Mouse (Mus musculus) forebrain, embryonic 16.5 days (tissue): ENCODE results near the gene Gm20671. TPM values are rescaled to one million over a fixed set of nuclear protein-coding genes. Genes with fewer than 3 reads are reported as not detected.
"Not testable (repeated sequence)": the region's sequence is repeated elsewhere in the genome, so short reads cannot be mapped to it uniquely, and the experiment has no call there.

Experiments
- ATAC-seq: fragments of 200-750 bp; cut with Nextera tagmentation; 2 replicates; pipeline ENCODE4 v1.8.0; 2017; ENCODE audit warnings: mild to moderate bottlenecking, moderate library complexity
- H3K27ac ChIP-seq: fragments of 300-500 bp; sonication (generic); 2 replicates; pipeline ENCODE4 v1.5.1; 2014; ENCODE audit warnings: low read length, control low read depth
- H3K27me3 ChIP-seq: fragments of 300-500 bp; sonication (generic); replicated peaks from 2 replicates; pipeline ENCODE4 v1.6.1; 2014; ENCODE audit warnings: low read length; ENCODE audit not compliant: control insufficient read depth, insufficient read depth
- H3K36me3 ChIP-seq: fragments of 300-500 bp; sonication (generic); 2 replicates; pipeline ENCODE4 v1.6.1; 2014; ENCODE audit not compliant: control insufficient read depth, insufficient read depth
- H3K4me1 ChIP-seq: fragments of 300-500 bp; sonication (generic); replicated peaks from 2 replicates; pipeline ENCODE4 v1.6.1; 2014; ENCODE audit warnings: low read length; ENCODE audit not compliant: control insufficient read depth, insufficient read depth
- H3K4me2 ChIP-seq: fragments of 300-500 bp; sonication (generic); 2 replicates; pipeline ENCODE4 v1.6.1; 2014; ENCODE audit warnings: mild to moderate bottlenecking, low read length, control low read depth
- H3K4me3 ChIP-seq: fragments of 300-500 bp; sonication (generic); replicated peaks from 2 replicates; pipeline ENCODE4 v1.5.1; 2014; ENCODE audit warnings: mild to moderate bottlenecking, low read length, control low read depth
- H3K9ac ChIP-seq: fragments of 300-500 bp; sonication (generic); replicated peaks from 2 replicates; pipeline ENCODE4 v1.6.1; 2014; ENCODE audit warnings: low read depth, low read length, control low read depth
- H3K9me3 ChIP-seq: fragments of 300-500 bp; sonication (generic); 2 replicates; pipeline ENCODE4 v1.6.1; 2016; ENCODE audit warnings: low read length; ENCODE audit not compliant: control insufficient read depth
- WGBS: fragments of 180-500 bp; shearing (Covaris S2); extraction: QIAGEN DNeasy Blood & Tissue Kit; methylation state at CpG from one replicate; pipeline ENCODE4 v1.1.7; 2014; 5-methylcytosine and 5-hydroxymethylcytosine counted together
- polyA plus RNA-seq: library from polyadenylated mRNA; unstranded; fragments of >200 nt; fragmentation: Nextera tagmentation; extraction: Ambion mirVana; gene quantifications from 2 replicates; pipeline ENCODE4 v1.2.1, GENCODE M21; 2015

Gm20671 gene
- polyA plus RNA-seq, 1 experiment from 2014 or later, result not detected

GRCm38 (mm10) chr5:32853731-32854507 is 27.0 kb upstream of the Gm20671 start, which contains the start of gene Prr14l:
Gene Prr14l (minus strand): TSS chr5:32854256.
- H3K27me3 ChIP-seq, result no peaks in the 10 kb centered on the region
- peak within 1 kb of the TSS; percentile 82 for H3K9ac ChIP-seq
- no peaks in the 10 kb centered on the region for H3K9me3 ChIP-seq
- peak within 1 kb of the TSS; percentile 70 for H3K27ac ChIP-seq
- H3K4me1 ChIP-seq, result peaks cover 30% of the 10 kb centered on the region
- WGBS, result under 1% methylated on average over 50 of the region's 51 CpGs
- peak within 1 kb of the TSS; percentile 89 for H3K4me2 ChIP-seq
- ATAC-seq, result peak; percentile 96
- H3K4me3 ChIP-seq, result peak within 1 kb of the TSS; percentile 71
- peaks cover 3% of the 10 kb centered on the region; the same call in 1 of the 2 replicates for H3K36me3 ChIP-seq

DNA sequence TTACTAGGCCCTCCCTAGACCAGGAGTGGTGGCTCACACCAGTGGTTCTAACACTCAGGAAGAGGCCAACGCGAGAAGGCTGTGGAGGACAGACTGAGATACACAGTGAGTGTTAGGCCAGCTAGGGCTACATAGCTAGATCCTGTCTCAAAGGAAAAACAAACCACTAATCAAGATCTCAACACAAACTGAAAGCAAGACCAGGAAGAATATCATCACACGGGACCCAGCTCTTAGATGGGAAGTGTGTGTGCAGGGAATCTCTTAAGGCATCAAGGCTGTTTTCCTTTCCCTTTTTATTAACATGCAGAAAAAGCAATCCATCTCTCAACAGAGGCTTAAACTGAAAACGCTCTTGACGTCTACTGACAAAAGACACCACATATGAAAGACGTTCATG is 25.1 kb upstream of the Gm20671 start:
- Histone ChIP-seq H3K9me3 (no peaks in the 10 kb centered on the region), H3K27me3 (no peaks in the 10 kb centered on the region), H3K4me2 (peak overlapping the region; percentile 89), H3K9ac (peak overlapping the region; percentile 25), H3K4me3 (0 out of 2 replicates have a peak overlapping the region, but pooled peaks have one; percentile 10), H3K27ac (no peak overlapping the region), H3K4me1 (peaks cover 27% of the 10 kb centered on the region), H3K36me3 (peaks cover 3% of the 10 kb centered on the region; the same call in 1 of the 2 replicates)
- WGBS, result 67% methylated on average over 6 of the region's 6 CpGs
- no peak for ATAC-seq

GRCm38 (mm10) chr5:32849580-32849979 is 22.7 kb upstream of the Gm20671 start:
- H3K9me3 ChIP-seq, H3K9ac ChIP-seq, H3K4me2 ChIP-seq, H3K4me3 ChIP-seq, ATAC-seq, H3K36me3 ChIP-seq, H3K27me3 ChIP-seq, H3K27ac ChIP-seq: not testable (repeated sequence)
- peaks cover 27% of the 10 kb centered on the region for H3K4me1 ChIP-seq
- 96% methylated on average over 3 of the region's 3 CpGs for WGBS

- WGBS, result 85% methylated on average over 3 of the region's 3 CpGs
- Histone ChIP-seq H3K4me1 (peaks cover 27% of the 10 kb centered on the region), H3K27me3 (no peaks in the 10 kb centered on the region), H3K4me2 (no peak overlapping the region), H3K4me3 (no peak overlapping the region), H3K9me3 (no peaks in the 10 kb centered on the region), H3K27ac (no peak overlapping the region), H3K36me3 (peaks cover 3% of the 10 kb centered on the region; the same call in 1 of the 2 replicates), H3K9ac (no peak overlapping the region)
- ATAC-seq, result no peak
Observed at GRCm38 (mm10) chr5:32849178-32849577, 22.3 kb upstream of the Gm20671 start.

GRCm38 (mm10) chr5:32840029-32840428 is 13.1 kb upstream of the Gm20671 start:
- no peaks in the 10 kb centered on the region for H3K27me3 ChIP-seq

GRCm38 (mm10) chr5:32836976-32837375 is 10.1 kb upstream of the Gm20671 start:
- no peaks in the 10 kb centered on the region for H3K4me1 ChIP-seq
- H3K36me3 ChIP-seq, result peaks cover 21% of the 10 kb centered on the region
- no peak overlapping the region for H3K9ac ChIP-seq
- H3K4me3 ChIP-seq, result no peak overlapping the region
- no peak overlapping the region for H3K4me2 ChIP-seq
- H3K27ac ChIP-seq, result no peak overlapping the region
- ATAC-seq, result no peak
- WGBS, result 91% methylated on average over 5 of the region's 5 CpGs
- H3K9me3 ChIP-seq, result no peaks in the 10 kb centered on the region
- no peaks in the 10 kb centered on the region for H3K27me3 ChIP-seq

More at GRCm38 (mm10) chr5:32840029-32840428, 13.1 kb upstream of the Gm20671 start:
- Histone ChIP-seq H3K4me2 (no peak overlapping the region), H3K9me3 (no peaks in the 10 kb centered on the region), H3K9ac (no peak overlapping the region), H3K4me1 (no peaks in the 10 kb centered on the region), H3K4me3 (no peak overlapping the region), H3K27ac (no peak overlapping the region), H3K36me3 (peaks cover 24% of the 10 kb centered on the region)
- ATAC-seq, result no peak
- WGBS, result 98% methylated on average over 2 of the region's 2 CpGs

DNA sequence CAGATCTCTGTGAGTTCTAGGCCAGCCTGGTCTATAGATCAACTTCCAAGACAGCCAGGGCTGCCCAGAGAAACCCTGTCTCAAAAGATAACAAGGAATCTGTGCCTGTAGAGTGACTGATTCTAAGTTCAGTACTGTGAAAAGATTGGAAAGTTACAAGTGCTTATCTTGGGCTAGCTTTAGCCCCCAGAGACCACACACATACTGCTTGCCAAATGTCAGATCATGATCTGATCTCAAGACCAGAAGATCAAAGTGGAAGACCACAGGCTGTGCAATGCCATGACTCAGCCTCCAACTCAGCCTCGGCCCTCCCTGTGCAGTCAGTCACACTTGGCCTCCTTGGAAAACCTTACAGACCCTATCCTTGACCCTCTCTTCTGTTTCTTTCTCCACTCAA is 7.6 kb upstream of the Gm20671 start:
- peaks cover 20% of the 10 kb centered on the region for H3K36me3 ChIP-seq
- no peak for ATAC-seq
- H3K4me1 ChIP-seq, result no peaks in the 10 kb centered on the region
- WGBS, result 90% methylated on average over 1 of the region's 1 CpGs
- H3K4me2 ChIP-seq, result no peak overlapping the region
- H3K4me3 ChIP-seq, result no peak overlapping the region
- H3K27me3 ChIP-seq, result no peaks in the 10 kb centered on the region
- no peak overlapping the region for H3K9ac ChIP-seq
- H3K27ac ChIP-seq, result no peak overlapping the region
- H3K9me3 ChIP-seq, result no peaks in the 10 kb centered on the region

DNA sequence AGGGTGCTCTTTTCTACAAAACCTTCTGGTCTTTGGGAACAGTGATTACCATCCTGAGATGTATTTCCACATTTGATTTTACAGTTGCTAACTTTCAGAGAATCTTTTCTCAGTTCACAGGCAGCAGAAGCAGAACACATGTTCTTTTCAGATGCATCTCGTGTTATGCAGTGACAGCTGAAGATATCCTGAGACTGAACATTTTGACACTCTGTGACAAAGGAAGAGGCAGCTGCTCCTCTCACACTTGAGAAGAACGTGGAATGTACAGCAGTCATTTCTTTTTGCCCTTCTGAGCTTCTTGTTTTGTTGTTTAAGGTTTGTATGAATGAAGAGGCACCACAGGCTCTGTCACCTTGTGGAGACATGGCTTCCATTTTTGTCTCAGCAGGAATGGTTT is 3.1 kb upstream of the Gm20671 start:
- 91% methylated on average over 2 of the region's 2 CpGs for WGBS
- Histone ChIP-seq H3K4me1 (no peaks in the 10 kb centered on the region), H3K27me3 (no peaks in the 10 kb centered on the region), H3K4me2 (no peak overlapping the region), H3K27ac (no peak overlapping the region), H3K9me3 (no peaks in the 10 kb centered on the region), H3K9ac (no peak overlapping the region), H3K4me3 (no peak overlapping the region), H3K36me3 (peaks cover 20% of the 10 kb centered on the region)
- ATAC-seq, result no peak

DNA sequence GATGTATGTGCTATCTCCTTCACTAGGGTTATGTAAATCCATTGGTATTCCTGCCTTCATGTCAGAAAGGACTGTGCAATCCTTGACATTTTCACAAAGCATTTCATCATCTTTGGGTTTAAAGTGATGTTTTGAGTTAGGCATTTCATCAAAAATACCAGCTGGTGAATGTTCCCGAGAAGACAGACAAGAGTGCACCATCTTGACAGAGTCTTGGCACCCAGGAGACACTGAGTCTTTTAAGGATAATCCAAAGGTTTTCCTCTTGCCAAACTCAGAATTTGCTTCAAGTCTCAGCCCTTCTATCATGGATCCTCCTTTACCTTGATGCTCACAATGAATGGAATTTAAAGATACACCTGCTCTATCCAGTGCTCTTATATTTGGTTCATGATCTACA is 1.9 kb upstream of the Gm20671 start:
- H3K9me3 ChIP-seq, H3K27ac ChIP-seq, H3K4me1 ChIP-seq, H3K27me3 ChIP-seq, H3K4me3 ChIP-seq, H3K4me2 ChIP-seq, ATAC-seq, H3K9ac ChIP-seq: not testable (repeated sequence)
- peaks cover 17% of the 10 kb centered on the region for H3K36me3 ChIP-seq
- 85% methylated on average over 1 of the region's 1 CpGs for WGBS
